Mouse (Mus musculus) MN1 (cell line): ENCODE measurements around the gene Tmem82.
A peak's percentile ranks its signal among the peaks of the same experiment; 100 is the strongest.

Experiments
- DNase-seq: peaks from one replicate; pipeline ENCODE4 v3.0.0-alpha.2; 2016; ENCODE audit warnings: low spot score

The Tmem82 gene

DNA sequence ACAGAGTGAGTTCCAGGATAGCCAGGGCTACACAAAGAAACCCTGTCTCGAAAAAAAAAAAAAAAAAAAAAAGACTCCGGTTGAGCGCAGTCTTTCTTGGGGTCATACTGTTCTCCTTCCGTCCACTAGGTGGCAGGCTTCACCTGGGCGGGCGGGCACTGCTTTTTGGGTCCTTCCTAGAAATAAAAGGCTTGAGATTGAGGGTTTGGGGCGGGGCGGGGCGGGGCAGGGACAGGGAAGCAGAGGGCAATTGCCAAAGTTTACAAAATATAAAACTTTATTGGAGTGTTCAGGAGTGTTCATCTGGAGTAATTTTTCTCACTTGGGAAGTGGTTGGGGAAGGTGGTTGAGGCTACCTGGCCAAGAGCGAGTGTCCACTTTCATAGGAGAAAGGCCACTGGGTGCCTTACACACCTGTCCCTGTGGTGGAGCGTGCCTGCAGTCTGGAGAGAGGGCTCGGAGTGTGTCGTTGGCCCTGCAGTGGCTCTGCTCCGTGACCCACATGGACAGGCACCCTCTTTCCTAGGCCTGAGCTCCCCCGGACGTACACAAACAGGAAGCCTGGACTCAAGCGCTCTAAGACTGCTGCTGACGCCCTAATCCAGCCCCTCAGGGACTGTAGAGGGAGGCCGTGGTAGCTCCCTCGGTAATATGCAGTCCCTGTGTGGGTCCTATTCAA lies at the start of gene Tmem82:
Gene Tmem82, minus strand, starts transcription at position 69 of the 679 bp plus-strand sequence.
- peak; percentile 63 for DNase-seq

- no peak for DNase-seq
Observed at GRCm38 (mm10) chr4:141664799-141665198, 46.4 kb upstream of the Tmem82 start, which contains the start of gene Plekhm2. TSS of gene Plekhm2 (minus strand) at chr4:141664899.

- peak; percentile 71 for DNase-seq
Observed at GRCm38 (mm10) chr4:141664011-141664745, 45.7 kb upstream of the Tmem82 start.

DNA sequence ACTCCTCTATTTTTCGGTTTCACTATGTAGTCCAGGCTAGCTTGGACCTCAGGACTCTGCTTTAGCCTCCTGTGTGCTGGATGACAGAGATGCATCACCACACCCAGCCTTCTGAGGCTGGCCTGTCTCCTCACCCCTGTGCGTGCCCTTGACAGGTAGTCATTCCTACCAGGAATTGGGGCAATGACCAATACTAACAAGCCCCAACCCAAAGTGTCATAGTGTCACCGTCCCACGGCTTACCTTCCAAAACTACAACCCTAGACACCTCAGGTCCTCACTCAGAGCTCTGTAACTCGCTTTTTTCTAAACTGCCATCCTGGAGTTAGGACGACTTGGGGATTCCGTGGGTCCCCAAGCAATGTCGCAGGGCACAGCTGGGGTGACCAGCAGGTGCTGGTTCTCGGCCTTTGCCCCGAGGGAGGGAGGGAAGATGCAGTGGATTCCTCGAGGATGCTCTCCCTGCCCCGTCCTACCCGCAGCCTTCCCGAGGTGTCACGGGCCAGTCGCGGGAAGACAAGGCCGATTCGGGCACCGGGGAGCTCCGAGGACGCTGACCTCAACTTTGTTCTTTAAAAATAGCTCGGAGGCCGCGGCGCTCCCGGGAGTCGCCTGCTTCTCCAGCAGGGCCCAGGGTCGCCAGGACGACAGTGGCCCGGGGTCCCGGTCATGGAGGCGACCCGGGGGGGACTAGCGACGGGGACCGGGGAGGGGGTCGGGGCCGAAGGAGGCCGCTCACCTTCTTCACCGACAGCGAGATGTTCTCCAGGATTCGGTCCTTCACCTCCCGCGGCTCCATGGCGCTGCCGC lies 44.9 kb upstream of the Tmem82 start:
- DNase-seq: peak; percentile 42

- no peak for DNase-seq
Observed at GRCm38 (mm10) chr4:141660884-141661283, 42.5 kb upstream of the Tmem82 start.

DNA sequence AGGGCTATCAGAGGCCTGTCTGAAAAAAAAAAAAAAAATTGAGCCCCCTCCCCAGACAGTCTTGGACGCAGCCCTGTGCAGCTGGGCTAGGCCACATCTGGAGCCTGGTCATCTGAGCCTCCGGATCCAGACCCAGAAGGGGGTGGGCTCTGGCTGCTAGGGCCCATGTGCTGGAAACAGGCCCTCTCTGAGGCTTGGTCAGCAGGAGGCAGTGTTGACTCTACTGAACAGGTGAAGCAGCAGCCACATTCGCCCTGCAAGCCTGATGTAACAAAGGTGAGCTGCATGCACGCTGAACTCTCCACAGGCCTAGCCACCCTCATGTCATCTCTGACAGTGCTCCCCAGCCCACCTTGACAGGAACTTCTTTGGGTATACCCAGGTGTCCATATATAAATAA lies 41.3 kb upstream of the Tmem82 start:
- peak; percentile 28 for DNase-seq

- DNase-seq: no peak
Observed at GRCm38 (mm10) chr4:141658846-141659484, 40.5 kb upstream of the Tmem82 start.

- DNase-seq: no peak
Observed at GRCm38 (mm10) chr4:141656932-141657331, 38.5 kb upstream of the Tmem82 start.

GRCm38 (mm10) chr4:141655908-141656608 lies 37.6 kb upstream of the Tmem82 start:
- DNase-seq: no peak

DNA sequence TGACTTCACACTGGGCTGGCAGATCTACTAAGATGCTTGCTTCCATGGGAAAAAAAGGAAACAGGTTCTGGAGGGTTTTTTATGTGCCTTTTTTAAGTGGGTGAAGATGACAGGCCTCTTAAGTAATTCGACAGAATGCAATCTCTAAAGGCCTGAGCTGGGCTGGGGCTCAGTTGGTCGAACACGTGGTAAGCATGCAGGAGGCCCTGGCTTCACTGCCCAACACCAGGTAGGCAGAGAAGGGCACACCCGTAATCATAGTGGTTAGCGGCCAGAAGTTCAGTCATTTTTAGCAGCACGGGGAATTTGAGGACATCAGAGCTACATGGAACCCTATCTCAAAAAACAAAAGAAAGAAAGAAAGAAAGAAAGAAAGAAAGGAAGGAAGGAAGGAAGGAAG lies 36.1 kb upstream of the Tmem82 start:
- no peak for DNase-seq

- DNase-seq: no peak
Observed at GRCm38 (mm10) chr4:141653813-141654212, 35.4 kb upstream of the Tmem82 start.

DNA sequence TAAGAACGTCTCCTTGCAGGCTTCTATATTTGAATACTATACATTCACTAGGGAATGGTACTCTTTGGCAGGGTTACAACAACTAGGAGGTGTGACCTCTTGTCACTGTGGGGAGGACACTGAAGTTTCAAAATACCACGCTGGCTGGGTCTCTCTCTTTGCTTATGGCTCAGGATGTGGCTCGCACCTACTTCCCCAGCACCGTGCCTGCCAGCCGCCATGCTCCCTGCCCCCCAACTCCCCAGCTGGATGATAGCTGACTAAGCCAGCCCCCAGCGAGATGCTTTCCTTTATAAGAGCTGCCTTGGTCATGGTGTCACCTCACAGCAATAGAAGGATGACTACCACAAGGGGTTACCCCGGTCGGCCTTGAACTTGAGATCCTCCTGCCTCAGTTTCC lies 34.6 kb upstream of the Tmem82 start:
- no peak for DNase-seq

DNA sequence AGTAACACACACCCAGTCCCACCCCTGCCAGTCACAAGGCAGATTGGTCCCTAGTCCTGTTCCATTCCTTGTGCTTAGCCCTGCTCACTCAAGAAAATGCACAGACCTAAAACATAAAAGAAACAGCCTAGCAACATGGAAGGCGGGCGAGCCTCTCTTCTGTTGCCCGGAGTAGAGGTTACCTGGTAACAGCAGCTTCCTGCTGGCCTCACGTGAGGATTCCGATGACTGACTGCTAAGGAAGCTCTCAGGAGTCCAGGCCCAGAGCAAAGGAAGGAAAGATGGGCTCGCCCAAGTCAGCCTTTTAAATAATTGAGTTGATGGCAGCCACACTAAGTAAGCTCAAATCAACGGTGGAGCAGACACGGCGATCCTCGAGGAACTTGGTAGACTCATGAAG lies 33.5 kb upstream of the Tmem82 start:
- DNase-seq: no peak

DNA sequence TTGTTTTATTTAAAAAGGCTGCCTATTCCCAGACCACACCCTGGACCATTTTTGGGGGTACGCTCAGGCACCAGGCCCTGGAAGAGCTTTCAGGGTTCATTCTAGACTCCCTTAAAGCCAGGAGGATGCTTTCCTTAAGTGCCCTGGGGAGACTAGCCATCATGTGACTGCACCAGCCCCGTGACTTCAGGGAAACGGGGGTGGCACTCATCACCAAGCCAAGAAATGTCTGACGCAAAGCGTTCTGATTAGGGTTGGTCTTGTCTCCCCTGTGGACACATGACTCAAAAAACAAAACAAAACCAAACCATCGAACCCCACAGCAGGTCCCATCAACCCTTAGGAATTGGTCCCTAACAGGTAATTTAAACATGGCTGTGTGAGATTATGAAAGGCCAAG lies 32.9 kb upstream of the Tmem82 start:
- DNase-seq: no peak

DNA sequence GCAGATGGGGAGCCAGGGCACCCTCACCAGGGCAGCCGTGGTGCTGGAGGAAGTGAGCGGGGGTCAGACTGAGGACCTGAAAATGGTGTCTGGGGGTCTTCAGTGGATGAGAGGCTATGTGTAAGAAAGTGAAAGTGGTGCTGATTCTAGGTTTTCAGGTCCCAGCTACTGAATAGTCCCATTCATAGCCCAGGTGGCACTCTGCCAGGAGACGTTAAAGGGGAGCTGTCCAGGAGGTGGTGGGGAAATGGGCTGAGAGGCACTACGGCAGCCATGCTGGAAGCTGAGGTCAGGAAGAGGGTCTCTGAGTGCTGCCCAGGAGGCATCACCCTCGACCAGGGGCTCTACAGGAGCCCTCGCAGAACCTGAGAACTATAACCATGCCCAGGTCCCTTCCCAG lies 30.8 kb upstream of the Tmem82 start:
- no peak for DNase-seq

GRCm38 (mm10) chr4:141648262-141648661 lies 29.8 kb upstream of the Tmem82 start:
- no peak for DNase-seq

DNA sequence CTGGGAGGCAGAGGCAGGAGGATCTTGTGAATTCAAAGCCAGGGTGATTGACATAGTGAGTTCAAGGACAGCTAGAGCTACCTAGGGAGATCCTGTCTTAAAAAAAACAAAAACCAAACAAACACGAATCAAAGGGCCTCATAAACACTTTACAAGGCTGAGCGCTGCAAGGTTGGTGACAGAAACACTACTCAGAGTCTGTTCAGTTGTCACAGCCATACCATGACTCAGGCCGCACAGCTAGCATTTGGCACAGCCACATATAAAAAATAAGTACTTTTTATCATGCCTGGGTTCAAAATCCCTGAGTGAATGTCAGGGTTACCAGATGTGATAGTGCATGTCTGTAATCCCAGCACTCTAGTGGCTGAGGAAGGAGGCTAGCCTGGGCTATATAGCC lies 28.8 kb upstream of the Tmem82 start:
- DNase-seq: no peak

DNA sequence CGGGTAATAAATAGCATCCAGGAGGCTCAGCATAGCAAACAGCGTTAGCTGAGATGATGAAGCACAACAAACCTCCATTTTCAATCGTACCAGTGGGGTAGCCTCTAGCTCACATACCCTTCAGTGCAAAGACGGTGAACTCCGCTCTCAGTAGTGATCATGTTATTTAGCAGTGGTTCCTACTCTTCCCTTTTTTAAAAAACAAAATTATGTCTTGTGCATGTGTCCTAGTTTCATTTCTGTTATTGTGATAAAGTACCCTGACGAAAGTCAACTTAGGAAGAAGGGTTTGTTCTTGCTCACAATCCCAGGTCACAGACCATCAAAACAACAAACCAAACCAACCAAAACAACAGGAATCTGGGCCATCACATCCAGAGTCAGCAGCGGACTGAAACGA lies 27.6 kb upstream of the Tmem82 start:
- DNase-seq: no peak

DNA sequence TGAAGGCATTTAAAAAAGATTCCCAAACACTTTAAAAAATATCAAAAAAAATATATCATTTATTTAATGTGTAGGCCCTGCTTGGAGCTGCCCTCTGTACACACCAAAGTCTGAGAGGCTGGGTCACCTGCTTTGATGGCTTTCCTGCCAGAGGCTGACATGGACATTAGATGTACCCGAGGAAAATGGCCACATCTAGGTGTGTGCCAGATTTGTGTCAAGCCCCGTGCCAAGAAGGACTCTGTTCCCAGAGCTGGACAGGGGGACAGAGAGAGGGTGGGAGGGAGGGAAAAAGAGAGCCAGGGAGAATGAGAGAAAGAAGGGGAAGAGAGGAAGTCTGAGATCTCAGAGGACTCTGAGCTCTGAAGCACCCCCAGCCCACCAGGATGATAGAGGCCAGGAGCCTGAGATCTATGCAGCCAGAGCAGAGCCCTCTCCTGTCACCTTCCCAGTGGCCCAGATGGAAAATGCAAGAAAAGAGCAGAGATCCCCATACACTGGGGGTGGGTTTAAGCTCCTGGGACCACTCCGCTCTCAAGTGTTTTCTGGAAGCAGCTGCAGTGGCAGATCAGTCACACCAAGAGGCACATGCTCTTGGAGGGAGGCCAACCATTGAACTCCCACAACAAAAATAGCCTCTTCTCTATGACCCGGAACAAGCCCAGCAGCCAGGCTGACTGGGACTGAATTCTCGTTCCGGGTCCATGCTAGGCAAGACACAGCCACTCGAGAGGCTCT lies 24.9 kb upstream of the Tmem82 start:
- DNase-seq: peak; percentile 74

DNA sequence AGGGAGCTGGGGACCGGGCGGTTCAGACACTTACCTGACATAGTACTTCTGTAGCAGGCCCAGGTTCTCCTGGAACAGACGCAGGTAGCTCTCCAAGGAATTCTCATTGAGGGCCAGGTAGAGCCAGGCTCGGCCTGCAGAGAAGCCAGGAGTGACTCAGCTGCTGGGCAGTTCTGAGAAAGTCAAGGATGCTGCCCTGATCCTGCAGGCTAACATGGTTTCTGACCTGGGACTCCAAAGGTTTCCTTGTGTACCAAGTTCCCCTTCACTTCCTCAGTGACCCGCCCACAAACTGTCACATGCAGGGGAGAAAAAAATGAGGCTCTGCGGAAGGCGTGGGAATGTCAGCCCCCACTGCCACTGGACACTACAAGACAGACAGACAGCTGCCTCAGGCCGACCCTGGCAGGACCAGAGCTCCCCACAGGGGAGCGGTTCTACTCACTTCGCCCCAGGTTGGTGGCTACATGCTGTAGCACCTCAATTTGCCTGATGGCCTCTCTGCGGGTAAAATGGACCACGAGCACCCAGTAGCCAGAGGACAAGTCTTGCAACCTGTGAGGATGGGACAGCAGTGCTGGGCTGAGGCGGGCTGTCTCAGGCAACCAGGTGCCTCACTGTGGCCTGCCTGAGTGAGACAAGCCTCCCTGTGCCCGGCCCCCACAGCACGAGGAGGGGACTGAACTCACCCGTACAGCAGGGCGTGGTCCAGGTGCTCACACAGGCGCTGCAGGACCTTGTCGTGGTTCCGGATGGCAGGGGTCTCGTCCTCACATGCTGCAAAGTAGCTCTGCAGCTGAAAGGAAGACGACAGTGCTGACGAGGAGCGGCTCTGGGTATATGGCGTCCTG lies 23.8 kb upstream of the Tmem82 start:
- no peak for DNase-seq
